Mouse (Mus musculus) splenic B cell, adult 2 months (primary cell): ENCODE measurements at regions not wholly inside any gene's neighbourhood (a gene's known extent, or its start where the extent isn't known, plus 50 kb on each side); places are given as distances from the start of the nearest gene placed in this dataset.

Experiments used
- DNase-seq: peaks from one replicate; pipeline ENCODE4 v3.0.0-alpha.2; 2011; ENCODE audit warnings: low read depth, low spot score
- H3K27me3 ChIP-seq: 2 replicates; pipeline ENCODE4 v1.6.1; 2012; ENCODE audit warnings: mild to moderate bottlenecking, low read length, moderate library complexity, mixed read lengths; ENCODE audit not compliant: control insufficient read depth, poor library complexity, insufficient read depth, severe bottlenecking
- H3K36me3 ChIP-seq: 2 replicates; pipeline ENCODE4 v1.6.1; 2012; ENCODE audit warnings: mild to moderate bottlenecking, low read length, moderate library complexity, mixed read lengths; ENCODE audit not compliant: control insufficient read depth, poor library complexity, insufficient read depth, severe bottlenecking

- Histone ChIP-seq H3K36me3 (no peaks in the 10 kb centered on the region), H3K27me3 (no peaks in the 10 kb centered on the region)
- DNase-seq = no peak
Measured at GRCm38 (mm10) chr12:15261604-15262003, 555.1 kb downstream of the Trib2 start.

- no peak for DNase-seq
- Histone ChIP-seq H3K36me3 (no peaks in the 10 kb centered on the region), H3K27me3 (no peaks in the 10 kb centered on the region)
Measured at GRCm38 (mm10) chr12:15260907-15261415, 555.8 kb downstream of the Trib2 start.

GRCm38 (mm10) chr12:15244966-15245365 lies 571.8 kb downstream of the Trib2 start:
- no peak for DNase-seq
- Histone ChIP-seq H3K36me3 (no peaks in the 10 kb centered on the region), H3K27me3 (no peaks in the 10 kb centered on the region)

GRCm38 (mm10) chr12:15222497-15223170 lies 594.1 kb downstream of the Trib2 start:
- DNase-seq = no peak
- no peaks in the 10 kb centered on the region for H3K27me3 ChIP-seq
- no peaks in the 10 kb centered on the region for H3K36me3 ChIP-seq

- Histone ChIP-seq H3K27me3 (no peaks in the 10 kb centered on the region), H3K36me3 (no peaks in the 10 kb centered on the region)
- DNase-seq = no peak
Measured at GRCm38 (mm10) chr12:15218504-15218903, 598.2 kb downstream of the Trib2 start.

- Histone ChIP-seq H3K27me3 (no peaks in the 10 kb centered on the region), H3K36me3 (no peaks in the 10 kb centered on the region)
- no peak for DNase-seq
Measured at GRCm38 (mm10) chr12:15216180-15216579, 600.5 kb downstream of the Trib2 start.

- no peak for DNase-seq
- H3K27me3 ChIP-seq = no peaks in the 10 kb centered on the region
- no peaks in the 10 kb centered on the region for H3K36me3 ChIP-seq
Measured at GRCm38 (mm10) chr12:15174411-15175041, 642.2 kb downstream of the Trib2 start.

GRCm38 (mm10) chr12:15162605-15163004 lies 654.1 kb downstream of the Trib2 start:
- H3K36me3 ChIP-seq = no peaks in the 10 kb centered on the region
- no peaks in the 10 kb centered on the region for H3K27me3 ChIP-seq
- DNase-seq = no peak

GRCm38 (mm10) chr12:15161864-15162263 lies 654.9 kb downstream of the Trib2 start:
- DNase-seq = no peak
- Histone ChIP-seq H3K36me3 (no peaks in the 10 kb centered on the region), H3K27me3 (no peaks in the 10 kb centered on the region)

GRCm38 (mm10) chr12:15160478-15160998 lies 656.2 kb downstream of the Trib2 start:
- no peak for DNase-seq
- H3K27me3 ChIP-seq = no peaks in the 10 kb centered on the region

GRCm38 (mm10) chr12:15146398-15146797 lies 670.3 kb downstream of the Trib2 start:
- H3K36me3 ChIP-seq = no peaks in the 10 kb centered on the region
- no peak for DNase-seq
- H3K27me3 ChIP-seq = no peaks in the 10 kb centered on the region

More at GRCm38 (mm10) chr12:15160478-15160998, 656.2 kb downstream of the Trib2 start:
- H3K36me3 ChIP-seq = no peaks in the 10 kb centered on the region

GRCm38 (mm10) chr12:15137039-15137438 lies 679.7 kb downstream of the Trib2 start:
- H3K27me3 ChIP-seq = no peaks in the 10 kb centered on the region
- H3K36me3 ChIP-seq = no peaks in the 10 kb centered on the region
- no peak for DNase-seq

- DNase-seq = no peak
- no peaks in the 10 kb centered on the region for H3K36me3 ChIP-seq
- H3K27me3 ChIP-seq = no peaks in the 10 kb centered on the region
Measured at GRCm38 (mm10) chr12:15124179-15124578, 692.5 kb downstream of the Trib2 start.

- no peak for DNase-seq
- Histone ChIP-seq H3K27me3 (no peaks in the 10 kb centered on the region), H3K36me3 (no peaks in the 10 kb centered on the region)
Measured at GRCm38 (mm10) chr12:15122586-15123212, 694.0 kb downstream of the Trib2 start.

GRCm38 (mm10) chr12:15115556-15115955 lies 701.2 kb downstream of the Trib2 start:
- no peak for DNase-seq
- Histone ChIP-seq H3K27me3 (no peaks in the 10 kb centered on the region), H3K36me3 (no peaks in the 10 kb centered on the region)
